Mouse (Mus musculus) B cell, adult 2 months (primary cell): ENCODE measurements at regions not wholly inside any gene's neighbourhood (a gene's known extent, or its start where the extent isn't known, plus 50 kb on each side); places are given as distances from the start of the nearest gene placed in this dataset.

Experiments used
- DNase-seq, 2 experiments: peaks; one replicate each; pipeline ENCODE4 v3.0.0; 2022

DNA sequence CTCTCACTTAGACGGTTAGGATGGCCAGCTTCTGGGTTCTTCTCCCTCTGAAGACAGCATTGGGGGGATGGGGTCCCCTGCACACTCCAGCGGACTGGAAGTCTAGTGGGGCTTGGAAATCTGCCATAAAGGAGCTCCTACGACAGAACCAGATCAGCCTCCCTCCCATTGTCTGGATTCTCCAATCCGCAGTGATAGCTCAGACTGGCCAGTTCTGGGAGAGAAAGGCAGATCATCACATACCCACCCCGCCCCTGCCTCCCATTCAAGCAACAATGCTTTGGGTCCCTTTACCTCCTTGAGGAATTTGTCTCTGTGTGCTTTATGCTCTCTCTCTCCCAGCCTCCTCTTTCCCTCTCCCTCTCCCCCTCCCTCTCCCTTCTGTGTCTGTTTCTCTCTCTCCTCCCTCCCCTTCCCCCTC is 292.5 kb downstream of the Pdcd6ip start:
- DNase-seq = no peak

DNA sequence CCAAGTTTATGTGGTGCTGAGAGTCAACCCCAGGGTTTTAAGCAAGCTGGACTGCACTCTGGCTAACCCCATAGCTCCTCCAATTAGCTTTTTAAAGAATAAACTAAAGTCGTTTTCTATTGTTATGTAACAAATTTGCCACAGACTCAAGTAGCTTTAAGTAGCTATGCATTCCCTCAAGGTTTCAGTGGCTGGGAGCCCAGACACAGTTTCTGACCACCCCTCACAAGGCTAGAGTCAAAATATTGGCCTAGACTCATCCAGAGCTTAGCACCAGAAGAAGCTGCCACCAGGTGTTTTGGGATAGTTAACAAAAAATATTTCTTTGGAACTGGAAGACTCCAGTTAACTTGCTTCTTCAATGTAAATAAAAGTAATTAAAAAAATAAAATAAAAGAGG is 293.4 kb downstream of the Pdcd6ip start:
- no peak for DNase-seq

DNA sequence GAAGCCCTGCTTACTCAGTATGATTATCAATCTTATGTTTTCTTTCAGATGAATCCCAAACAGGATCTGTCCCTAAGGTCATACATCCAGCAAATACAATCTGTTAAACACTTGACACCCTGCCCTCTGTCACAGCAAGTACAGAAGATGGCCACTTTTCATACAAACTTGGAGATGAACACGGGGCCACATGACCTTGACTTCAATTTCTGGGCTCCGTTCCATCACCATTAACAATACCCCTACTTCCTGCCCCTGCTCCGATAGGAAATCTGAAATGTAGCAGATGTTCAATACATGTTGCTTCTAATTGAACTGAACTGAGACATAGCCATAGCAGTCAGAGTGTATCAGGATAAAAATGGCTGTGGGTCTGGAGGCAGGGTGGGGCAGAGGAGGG is 294.2 kb downstream of the Pdcd6ip start:
- no peak for DNase-seq

- no peak for DNase-seq
These were observed 296.4 kb downstream of the Pdcd6ip start for GRCm38 (mm10) chr9:113411638-113412037.

DNA sequence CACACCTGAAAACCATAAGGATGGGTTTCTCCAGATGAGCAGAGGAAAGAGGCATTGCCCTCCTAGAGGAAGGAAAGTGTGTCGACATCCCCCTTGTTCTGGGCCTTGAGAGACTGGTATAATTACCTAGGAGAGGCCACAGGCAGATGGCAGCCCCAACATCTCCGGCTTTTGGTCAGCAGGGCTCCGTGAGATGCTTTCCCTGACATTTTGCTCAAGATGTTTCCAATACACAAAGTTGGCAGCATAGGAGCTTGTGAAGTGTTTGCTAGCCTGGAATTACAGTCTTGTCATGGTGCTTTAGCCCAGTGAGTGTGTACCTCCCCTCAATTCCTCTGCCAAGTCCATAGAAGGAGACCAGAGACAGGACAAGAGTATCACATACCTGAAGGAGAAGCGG is 299.5 kb downstream of the Pdcd6ip start:
- no peak for DNase-seq

DNA sequence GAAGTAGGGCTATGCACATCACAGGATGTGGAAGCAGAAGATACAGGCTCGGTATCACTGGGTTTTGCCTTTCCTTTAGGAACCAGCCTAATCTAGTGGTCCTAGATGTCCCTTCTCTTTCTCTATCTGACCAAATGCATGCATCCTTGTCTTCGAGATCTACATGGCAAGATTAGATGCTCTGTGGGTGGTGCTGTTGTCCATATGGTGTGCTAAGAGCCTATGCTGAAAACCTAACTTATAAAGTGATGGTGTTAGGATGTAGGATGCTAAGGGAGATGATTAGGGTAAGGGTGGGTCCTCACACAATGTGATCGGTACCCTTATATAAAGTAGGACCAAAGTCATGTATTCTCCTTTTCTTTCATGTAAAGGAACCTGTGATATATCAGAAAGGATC is 313.7 kb downstream of the Pdcd6ip start:
- DNase-seq = no peak

GRCm38 (mm10) chr9:113387356-113387755 is 320.7 kb downstream of the Pdcd6ip start:
- DNase-seq = no peak

GRCm38 (mm10) chr9:113381591-113382110 is 326.4 kb downstream of the Pdcd6ip start:
- DNase-seq = no peak

DNA sequence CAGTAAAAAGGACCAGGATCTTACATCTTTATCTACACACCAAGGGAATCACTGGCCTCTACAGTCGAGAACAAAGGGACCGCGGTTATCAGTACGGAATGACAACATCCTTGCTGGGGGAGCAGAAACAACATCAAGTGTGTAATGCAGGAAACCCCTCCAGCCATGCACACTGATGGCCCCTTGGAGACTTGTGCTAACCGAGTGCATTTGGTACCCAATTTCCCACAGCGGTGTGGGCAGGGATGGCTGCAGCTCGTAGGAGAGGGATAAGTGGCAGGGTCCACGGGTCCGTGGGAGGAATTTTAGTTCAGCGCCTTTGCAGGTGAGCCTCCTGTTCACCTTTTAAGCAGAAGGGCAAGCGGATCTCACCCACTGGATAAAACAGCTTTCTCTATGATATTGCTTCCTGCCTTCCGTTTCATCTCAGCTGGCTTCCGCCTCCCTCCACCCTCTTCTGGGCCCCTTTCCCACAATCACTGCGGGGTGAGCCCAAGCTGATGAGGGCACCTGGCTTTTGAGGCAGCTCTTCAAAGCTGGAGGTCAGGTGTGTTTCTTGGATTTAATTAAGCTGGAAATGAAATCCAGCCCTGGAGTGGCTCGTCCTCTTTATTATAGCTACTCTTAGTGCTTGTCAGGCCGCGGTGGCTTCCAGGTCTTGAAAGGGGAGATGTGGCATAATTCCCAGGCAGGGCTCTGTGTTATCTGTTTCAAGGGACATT is 327.5 kb downstream of the Pdcd6ip start:
- DNase-seq = no peak

DNA sequence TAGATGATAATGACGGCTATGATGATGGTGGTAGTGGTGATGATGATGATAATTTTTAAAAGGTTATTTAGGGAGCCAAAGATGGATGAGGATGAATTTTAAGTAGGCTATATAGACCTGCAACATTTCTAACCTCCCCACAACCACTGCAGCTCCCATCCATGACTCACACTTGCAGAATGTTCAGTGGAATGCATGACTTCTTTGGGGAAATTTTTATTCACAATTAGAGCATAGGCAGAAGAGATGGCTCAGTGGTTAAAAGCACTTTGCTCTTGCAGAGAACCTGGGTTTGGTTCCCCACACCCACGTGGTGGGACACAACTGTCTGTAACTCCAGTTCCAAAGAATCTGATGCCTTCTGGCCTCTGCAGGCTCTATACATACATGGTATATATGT is 329.5 kb downstream of the Pdcd6ip start:
- DNase-seq = no peak

- no peak for DNase-seq
These were observed 336.2 kb downstream of the Pdcd6ip start for GRCm38 (mm10) chr9:113371718-113372306.

DNA sequence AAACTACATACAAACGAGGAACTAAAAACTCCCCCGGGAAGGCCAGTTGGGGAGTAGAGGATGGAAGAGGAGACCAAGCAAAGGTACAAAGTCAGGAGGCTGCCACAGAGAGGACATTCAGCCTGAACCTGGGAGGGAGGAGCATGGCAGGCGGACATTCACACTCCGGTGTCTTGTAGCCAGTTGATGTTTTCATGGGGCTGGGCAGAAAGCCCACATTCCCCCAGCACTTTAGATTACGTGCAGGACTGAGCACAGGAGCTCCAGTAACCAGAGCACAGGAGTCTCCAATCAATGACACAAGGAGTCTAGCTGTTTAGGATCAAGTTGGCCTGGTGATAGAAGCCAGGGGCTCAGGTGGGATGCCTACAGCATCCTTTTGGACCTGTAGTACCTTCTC is 360.1 kb downstream of the Pdcd6ip start:
- DNase-seq = no peak

DNA sequence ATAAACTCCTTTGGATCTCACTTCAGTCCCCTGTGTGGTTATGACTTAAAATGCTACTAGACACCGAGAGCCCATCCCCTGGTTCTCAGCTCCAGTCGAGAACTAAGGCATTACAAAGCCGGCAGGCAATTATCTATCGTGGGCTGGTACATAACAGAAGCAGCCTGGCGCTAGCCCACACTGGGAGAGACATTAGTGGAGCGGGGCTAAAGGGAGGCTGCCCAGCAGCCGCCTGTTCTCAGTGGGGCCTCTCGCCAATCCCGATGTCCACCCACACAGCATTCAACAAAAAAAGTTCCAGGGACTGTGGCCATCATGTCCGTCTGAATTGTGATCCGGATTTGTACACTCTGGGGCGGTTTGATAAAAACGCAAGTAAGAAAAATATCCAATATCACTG is 361.5 kb downstream of the Pdcd6ip start:
- no peak for DNase-seq

- DNase-seq = no peak
These were observed 365.9 kb downstream of the Pdcd6ip start for GRCm38 (mm10) chr9:113342131-113342530.

DNA sequence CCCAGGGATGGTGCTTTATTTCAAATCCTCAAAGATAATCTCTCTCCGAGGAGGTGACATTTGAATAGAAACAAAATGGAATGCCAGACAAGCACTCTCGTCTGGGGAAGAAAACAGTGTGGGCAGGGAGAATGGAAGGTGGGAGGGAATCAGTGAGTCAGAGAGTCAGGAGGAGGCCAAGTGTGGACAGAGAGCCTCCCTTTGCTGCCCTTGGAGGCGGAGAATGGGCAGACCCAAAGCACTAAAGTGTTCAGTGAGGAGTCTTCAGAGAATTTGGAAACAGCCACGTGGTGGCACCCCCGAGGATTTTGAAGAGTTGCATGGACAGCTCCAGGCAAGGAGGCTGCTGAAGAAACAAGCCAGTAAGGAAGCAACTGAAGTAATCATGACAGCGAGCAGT is 367.2 kb downstream of the Pdcd6ip start:
- no peak for DNase-seq

GRCm38 (mm10) chr9:113340036-113340435 is 368.0 kb downstream of the Pdcd6ip start:
- DNase-seq = no peak

GRCm38 (mm10) chr9:113324489-113324888 is 383.6 kb downstream of the Pdcd6ip start:
- DNase-seq = no peak

GRCm38 (mm10) chr9:113309707-113310574 is 398.1 kb downstream of the Pdcd6ip start:
- DNase-seq = no peak

- DNase-seq = no peak
These were observed 402.3 kb downstream of the Pdcd6ip start for GRCm38 (mm10) chr9:113305761-113306160.

- DNase-seq = no peak
These were observed 405.6 kb downstream of the Pdcd6ip start for GRCm38 (mm10) chr9:113302429-113302828.

GRCm38 (mm10) chr9:113300846-113301245 is 407.2 kb downstream of the Pdcd6ip start:
- no peak for DNase-seq

DNA sequence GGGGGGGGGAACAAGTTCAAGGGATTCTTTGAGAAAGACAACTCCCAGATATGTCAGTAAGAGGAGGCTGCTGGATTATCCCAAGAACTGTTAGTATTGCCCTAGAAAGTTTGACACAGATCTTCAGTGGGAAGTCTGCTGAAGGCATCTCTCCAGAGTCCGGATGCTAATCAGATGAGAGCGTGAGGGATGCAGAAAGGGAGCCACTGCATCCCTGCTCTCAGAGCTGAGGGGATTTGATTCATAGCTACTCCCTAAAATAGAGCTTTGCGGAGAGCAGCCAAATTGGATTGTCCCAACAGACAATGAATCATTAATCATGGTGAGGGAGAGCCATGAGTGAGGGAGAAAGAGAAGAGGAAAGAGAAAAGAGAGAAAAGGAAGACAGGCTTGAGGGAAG is 408.2 kb downstream of the Pdcd6ip start:
- DNase-seq = no peak

- DNase-seq = no peak
These were observed 412.1 kb downstream of the Pdcd6ip start for GRCm38 (mm10) chr9:113295850-113296467.
